ENCODE assay signal across 26 mouse cellular contexts in the genomic region with DNA sequence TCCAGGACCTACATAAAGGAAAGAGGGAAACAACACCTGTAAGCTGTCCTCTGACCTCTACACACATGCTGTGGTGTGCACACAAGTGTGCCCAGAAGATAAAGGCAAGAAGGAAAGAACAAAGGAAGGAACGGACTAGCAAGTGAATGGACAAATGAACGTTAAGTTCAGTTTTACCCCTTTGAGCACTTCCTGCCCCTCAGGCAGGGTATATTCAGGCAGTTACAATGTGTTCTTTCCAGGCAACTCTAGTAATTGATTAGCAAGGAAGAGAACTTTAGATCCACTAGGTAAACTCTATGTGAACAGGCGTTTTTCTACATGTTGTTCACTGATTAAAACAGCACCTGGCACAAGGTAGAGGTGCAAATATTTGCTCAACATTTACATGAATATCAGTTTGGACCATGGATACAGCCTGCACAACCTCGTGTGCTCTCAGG. TPM values are rescaled to one million over a fixed set of nuclear protein-coding genes. Genes with fewer than 3 reads are reported as not detected.
DNase-seq lines count a peak whose midpoint lies in the region; ATAC-seq and TF ChIP-seq lines count a peak whose summit lies in the region.
"Had no signal": no experiment of that assay in that cellular context is flagged by ENCODE, and none has a peak within 500 bp of the region (broad histone marks: within the 10 kb centered on the region; RNA-seq: fewer than 3 reads in every experiment).

No protein-coding gene starts in this region.

- no peak for DNase-seq in kidney, adult 2 months
- no peak for DNase-seq in kidney, adult 8-10 months
- peak in 1 of 3 experiments; percentile 7 for DNase-seq in liver, embryonic 14.5 days (ENCODE audit: low read depth in 3 of 3, low spot score in 3 of 3)
- DNase-seq in heart, adult 2 months = no peak
- DNase-seq: adrenal gland, postnatal 10 days; cerebellum, adult 18-20 months; cerebellum, postnatal 14 days; gastrocnemius, postnatal 36 days; heart, postnatal 36 days; kidney, postnatal 25 days; lung, embryonic 14.5 days; spleen, adult 18-20 months; thymus, adult 2 months had no signal

- H3K27me3 ChIP-seq in kidney, adult 2 months (replicated peaks; ENCODE audit: control insufficient read depth, insufficient read depth, low read length) = no peaks in the 10 kb centered on the region
- no peaks in the 10 kb centered on the region for H3K27me3 ChIP-seq in intestine, embryonic 16.5 days (replicated peaks; ENCODE audit: control insufficient read depth, insufficient read depth, low read length)
- no peaks in the 10 kb centered on the region for H3K27me3 ChIP-seq in liver, embryonic 14.5 days (ENCODE audit: control insufficient read depth, insufficient read depth, low read length)
- no peaks in the 10 kb centered on the region for H3K27me3 ChIP-seq in stomach, embryonic 15.5 days (replicated peaks)
- H3K27me3 ChIP-seq in hindbrain, embryonic 13.5 days = peaks cover 16% of the 10 kb centered on the region; the same call in 1 of the 2 replicates
- peaks cover 3% of the 10 kb centered on the region; the same call in 1 of the 2 replicates for H3K27me3 ChIP-seq in midbrain, embryonic 15.5 days (replicated peaks)
- H3K27me3 ChIP-seq in heart, adult 2 months (ENCODE audit: control insufficient read depth, insufficient read depth, low read length) = no peaks in the 10 kb centered on the region
- H3K27me3 ChIP-seq: embryonic facial prominence, embryonic 12.5 days; forebrain, embryonic 12.5 days; heart, embryonic 15.5 days had no signal

- H3K9ac ChIP-seq in intestine, embryonic 16.5 days (ENCODE audit: low read depth, low read length) = no peak overlapping the region
- H3K9ac ChIP-seq in liver, embryonic 14.5 days (replicated peaks) = no peak overlapping the region
- no peak overlapping the region for H3K9ac ChIP-seq in stomach, embryonic 15.5 days
- H3K9ac ChIP-seq in hindbrain, embryonic 13.5 days = no peak overlapping the region
- H3K9ac ChIP-seq in midbrain, embryonic 15.5 days = no peak overlapping the region
- H3K9ac ChIP-seq in heart, adult 2 months (ENCODE audit: low read depth, low read length) = no peak overlapping the region
- H3K9ac ChIP-seq: embryonic facial prominence, embryonic 12.5 days; forebrain, embryonic 12.5 days; heart, embryonic 15.5 days; hindbrain, embryonic 14.5 days; lung, embryonic 14.5 days; midbrain, embryonic 12.5 days had no signal

- intact Hi-C loops in heart, adult 2 months (cut with DNase I) = no loop called here

- H3K9me3 ChIP-seq in intestine, embryonic 16.5 days (ENCODE audit: control insufficient read depth, low read length) = no peaks in the 10 kb centered on the region
- no peaks in the 10 kb centered on the region for H3K9me3 ChIP-seq in liver, embryonic 14.5 days (ENCODE audit: control insufficient read depth, low read length)
- no peaks in the 10 kb centered on the region for H3K9me3 ChIP-seq in stomach, embryonic 15.5 days
- H3K9me3 ChIP-seq in hindbrain, embryonic 13.5 days = no peaks in the 10 kb centered on the region
- no peaks in the 10 kb centered on the region for H3K9me3 ChIP-seq in midbrain, embryonic 15.5 days
- H3K9me3 ChIP-seq: embryonic facial prominence, embryonic 12.5 days; forebrain, embryonic 12.5 days; heart, embryonic 15.5 days; midbrain, embryonic 12.5 days had no signal

- peak; percentile 80 for ATAC-seq in intestine, embryonic 16.5 days
- ATAC-seq in liver, embryonic 14.5 days (ENCODE audit: insufficient read depth) = peak; percentile 50; the same call in 1 of the 2 replicates
- peak; percentile 82; the same call in 1 of the 2 replicates for ATAC-seq in stomach, embryonic 15.5 days (ENCODE audit: insufficient read depth, low FRiP score, low read depth)
- no peak for ATAC-seq in hindbrain, embryonic 13.5 days (ENCODE audit: low FRiP score)
- ATAC-seq in midbrain, embryonic 15.5 days (replicated peaks) = no peak
- ATAC-seq: activated CD4-positive, CD25-positive, alpha-beta regulatory T cell, adult 4 months; inflammation-experienced regulatory T-cells, adult 6 months had no signal

- no peaks in the 10 kb centered on the region for H3K79me2 ChIP-seq in heart, adult 2 months (replicated peaks; ENCODE audit: control insufficient read depth, insufficient read depth, low read length)

- no peak overlapping the region for H3K4me2 ChIP-seq in intestine, embryonic 16.5 days (ENCODE audit: low read depth, low read length)
- no peak overlapping the region for H3K4me2 ChIP-seq in liver, embryonic 14.5 days (ENCODE audit: low read depth)
- H3K4me2 ChIP-seq in stomach, embryonic 15.5 days = peak overlapping the region; percentile 16; the same call in 1 of the 2 replicates
- H3K4me2 ChIP-seq in hindbrain, embryonic 13.5 days = no peak overlapping the region
- H3K4me2 ChIP-seq in midbrain, embryonic 15.5 days = no peak overlapping the region
- H3K4me2 ChIP-seq: embryonic facial prominence, embryonic 12.5 days; forebrain, embryonic 12.5 days; heart, embryonic 15.5 days; hindbrain, embryonic 14.5 days; lung, embryonic 14.5 days; midbrain, embryonic 12.5 days had no signal

- H3K4me3 ChIP-seq in kidney, adult 2 months (ENCODE audit: insufficient read depth, low read depth, low read length) = no peak overlapping the region
- H3K4me3 ChIP-seq in intestine, embryonic 16.5 days (ENCODE audit: low read length) = no peak overlapping the region
- H3K4me3 ChIP-seq in liver, embryonic 14.5 days (ENCODE audit: insufficient read depth in 1 of 2, low read depth in 2 of 2, low read length in 2 of 2) = no peak overlapping the region
- no peak overlapping the region for H3K4me3 ChIP-seq in stomach, embryonic 15.5 days (replicated peaks)
- no peak overlapping the region for H3K4me3 ChIP-seq in hindbrain, embryonic 13.5 days
- H3K4me3 ChIP-seq in midbrain, embryonic 15.5 days = no peak overlapping the region
- no peak overlapping the region for H3K4me3 ChIP-seq in heart, adult 2 months
- H3K4me3 ChIP-seq: embryonic facial prominence, embryonic 12.5 days; forebrain, embryonic 12.5 days; heart, embryonic 15.5 days; midbrain, embryonic 12.5 days had no signal

- H3K36me3 ChIP-seq in kidney, adult 2 months (ENCODE audit: control insufficient read depth, insufficient read depth, low read length) = no peaks in the 10 kb centered on the region; the same call in 1 of the 2 replicates
- H3K36me3 ChIP-seq in intestine, embryonic 16.5 days (ENCODE audit: control insufficient read depth, insufficient read depth, low read length) = no peaks in the 10 kb centered on the region
- H3K36me3 ChIP-seq in liver, embryonic 14.5 days (replicated peaks; ENCODE audit: control insufficient read depth, insufficient read depth, low read depth) = no peaks in the 10 kb centered on the region
- H3K36me3 ChIP-seq in stomach, embryonic 15.5 days = no peaks in the 10 kb centered on the region; the same call in 1 of the 2 replicates
- no peaks in the 10 kb centered on the region for H3K36me3 ChIP-seq in hindbrain, embryonic 13.5 days
- no peaks in the 10 kb centered on the region for H3K36me3 ChIP-seq in midbrain, embryonic 15.5 days (replicated peaks)
- H3K36me3 ChIP-seq in heart, adult 2 months (ENCODE audit: control insufficient read depth, insufficient read depth, low read length) = no peaks in the 10 kb centered on the region
- H3K36me3 ChIP-seq: embryonic facial prominence, embryonic 12.5 days; forebrain, embryonic 12.5 days; heart, embryonic 15.5 days; midbrain, embryonic 12.5 days had no signal

- no peak for TF ChIP-seq EP300 in liver, embryonic 14.5 days (IDR thresholded peaks at IDR 0.05; ENCODE audit: low read depth)
- TF ChIP-seq EP300 in heart, adult 2 months (IDR thresholded peaks at IDR 0.05; ENCODE audit: insufficient read depth, low read depth, low read length) = no peak

- no peak for TF ChIP-seq CTCF in kidney, adult 2 months (conservative IDR thresholded peaks at IDR 0.05; ENCODE audit: insufficient read depth, insufficient read length, low read depth, low read length)
- TF ChIP-seq CTCF in liver, embryonic 14.5 days (IDR thresholded peaks at IDR 0.05; ENCODE audit: low read depth) = no peak
- TF ChIP-seq CTCF in heart, adult 2 months (IDR thresholded peaks at IDR 0.05) = no peak

- H3K4me1 ChIP-seq in kidney, adult 2 months (ENCODE audit: control insufficient read depth, insufficient read depth, low read length) = peaks cover 10% of the 10 kb centered on the region; the same call in 1 of the 2 replicates
- H3K4me1 ChIP-seq in intestine, embryonic 16.5 days (ENCODE audit: control insufficient read depth, insufficient read depth, low read length) = no peaks in the 10 kb centered on the region
- peaks cover 0 to 6% of the 10 kb centered on the region in 2 experiments; a peak in 1 of 4 replicates for H3K4me1 ChIP-seq in liver, embryonic 14.5 days (replicated peaks; ENCODE audit: control insufficient read depth in 2 of 2, insufficient read depth in 2 of 2, low read length in 1 of 2)
- no peaks in the 10 kb centered on the region for H3K4me1 ChIP-seq in stomach, embryonic 15.5 days
- H3K4me1 ChIP-seq in hindbrain, embryonic 13.5 days (replicated peaks) = no peaks in the 10 kb centered on the region
- no peaks in the 10 kb centered on the region for H3K4me1 ChIP-seq in midbrain, embryonic 15.5 days
- H3K4me1 ChIP-seq in heart, adult 2 months (ENCODE audit: control insufficient read depth, insufficient read depth, low read length) = no peaks in the 10 kb centered on the region
- H3K4me1 ChIP-seq: forebrain, embryonic 12.5 days; heart, embryonic 15.5 days; midbrain, embryonic 12.5 days had no signal

- WGBS in kidney, adult 2 months = 32% methylated on average over 4 of the region's 4 CpGs
- WGBS in intestine, embryonic 16.5 days = 45% methylated on average over 4 of the region's 4 CpGs
- WGBS in liver, embryonic 14.5 days (ENCODE audit: insufficient replicate concordance) = 33% methylated on average over 4 of the region's 4 CpGs
- 47% methylated on average over 4 of the region's 4 CpGs for WGBS in stomach, embryonic 15.5 days
- 87% methylated on average over 4 of the region's 4 CpGs for WGBS in hindbrain, embryonic 13.5 days
- 79% methylated on average over 4 of the region's 4 CpGs for WGBS in midbrain, embryonic 15.5 days
- WGBS in heart, adult 2 months = 63% methylated on average over 4 of the region's 4 CpGs

- H3K27ac ChIP-seq in kidney, adult 2 months (ENCODE audit: insufficient read depth, low read depth, low read length) = peak overlapping the region; percentile 63; the same call in 1 of the 2 replicates
- H3K27ac ChIP-seq in intestine, embryonic 16.5 days (ENCODE audit: low read length) = peak overlapping the region; percentile 81
- no peak overlapping the region for H3K27ac ChIP-seq in liver, embryonic 14.5 days
- H3K27ac ChIP-seq in stomach, embryonic 15.5 days = peak overlapping the region; percentile 81
- no peak overlapping the region for H3K27ac ChIP-seq in hindbrain, embryonic 13.5 days
- H3K27ac ChIP-seq in midbrain, embryonic 15.5 days = no peak overlapping the region
- H3K27ac ChIP-seq in heart, adult 2 months = no peak overlapping the region
- H3K27ac ChIP-seq: embryonic facial prominence, embryonic 12.5 days; forebrain, embryonic 12.5 days; heart, embryonic 15.5 days; hindbrain, embryonic 14.5 days; midbrain, embryonic 12.5 days had no signal

- TF ChIP-seq POLR2A in kidney, adult 2 months (IDR thresholded peaks at IDR 0.05; ENCODE audit: low read depth, low read length) = no peak
- no peak for TF ChIP-seq POLR2A in heart, adult 2 months (IDR thresholded peaks at IDR 0.05; ENCODE audit: insufficient read depth, low read depth, low read length)

RNA-seq across cellular contexts. Expression of gene Ocln, which starts 8.3 kb away (rescaled TPM):
- 10.5 and 11.0 TPM in 2 replicates for polyA plus RNA-seq in kidney, adult 2 months (2012; rRNA removed)
- polyA plus RNA-seq in intestine, embryonic 16.5 days (2015; fragmentation: Nextera tagmentation; extraction: Ambion mirVana) = 96.4 and 96.9 TPM in 2 replicates
- 2.1 and 2.4 TPM in 2 replicates for polyA plus RNA-seq in liver, embryonic 14.5 days (2012; rRNA removed)
- 4.8 and 5.9 TPM in 2 replicates for polyA plus RNA-seq in liver, embryonic 14.5 days (2014; fragmentation: Nextera tagmentation; extraction: Ambion mirVana)
- polyA plus RNA-seq in stomach, embryonic 15.5 days (2015; fragmentation: Nextera tagmentation; extraction: Ambion mirVana) = 58.9 and 70.3 TPM in 2 replicates
- polyA plus RNA-seq in hindbrain, embryonic 13.5 days (2015; fragmentation: Nextera tagmentation; extraction: Ambion mirVana) = 5.4 and 9.1 TPM in 2 replicates
- 7.4 and 8.6 TPM in 2 replicates for polyA plus RNA-seq in midbrain, embryonic 15.5 days (2015; fragmentation: Nextera tagmentation; extraction: Ambion mirVana)
- total RNA-seq in heart, adult 2 months (2021) = under 1 TPM; 0.43 to 0.76 TPM
- 0.37 and 0.82 TPM in 2 replicates for polyA plus RNA-seq in heart, adult 2 months (2012; rRNA removed)
- total RNA-seq: megakaryocyte, adult 5-6 weeks; monocyte, adult 5-6 weeks had no signal

RNA-seq across cellular contexts. Expression of gene Gtf2h2, which starts 51.9 kb away (rescaled TPM):
- polyA plus RNA-seq in kidney, adult 2 months (2012; rRNA removed) = 39.2 and 41.2 TPM in 2 replicates
- 70.9 and 84.0 TPM in 2 replicates for polyA plus RNA-seq in intestine, embryonic 16.5 days (2015; fragmentation: Nextera tagmentation; extraction: Ambion mirVana)
- 18.5 and 26.3 TPM in 2 replicates for polyA plus RNA-seq in liver, embryonic 14.5 days (2012; rRNA removed)
- 25.1 and 28.2 TPM in 2 replicates for polyA plus RNA-seq in liver, embryonic 14.5 days (2014; fragmentation: Nextera tagmentation; extraction: Ambion mirVana)
- polyA plus RNA-seq in stomach, embryonic 15.5 days (2015; fragmentation: Nextera tagmentation; extraction: Ambion mirVana) = 62.0 and 66.9 TPM in 2 replicates
- polyA plus RNA-seq in hindbrain, embryonic 13.5 days (2015; fragmentation: Nextera tagmentation; extraction: Ambion mirVana) = 73.2 and 79.5 TPM in 2 replicates
- 69.9 and 70.9 TPM in 2 replicates for polyA plus RNA-seq in midbrain, embryonic 15.5 days (2015; fragmentation: Nextera tagmentation; extraction: Ambion mirVana)
- 10 to 100 TPM; 21.4 to 24.3 TPM for total RNA-seq in heart, adult 2 months (2021)
- 15.5 and 24.3 TPM in 2 replicates for polyA plus RNA-seq in heart, adult 2 months (2012; rRNA removed)

Comparison
In these comparisons a context has a peak if more than half of its experiments do, and no peak if none do; other contexts are left out.
1. H3K27ac ChIP-seq: peak in kidney, adult 2 months (single experiment), intestine, embryonic 16.5 days (single experiment) and stomach, embryonic 15.5 days (single experiment); none in liver, embryonic 14.5 days (single experiment), hindbrain, embryonic 13.5 days (single experiment), midbrain, embryonic 15.5 days (single experiment) and heart, adult 2 months (single experiment).
2. ATAC-seq: peak in intestine, embryonic 16.5 days (single experiment), liver, embryonic 14.5 days (single experiment) and stomach, embryonic 15.5 days (single experiment); none in hindbrain, embryonic 13.5 days (single experiment) and midbrain, embryonic 15.5 days (single experiment).